Mouse (Mus musculus) liver, embryonic 16.5 days (tissue): ENCODE data around the gene Npepps. TPM values are rescaled to one million over a fixed set of nuclear protein-coding genes. Genes with fewer than 3 reads are reported as not detected.

ENCODE experiments used
- ATAC-seq: fragments of 200-750 bp; cut with Nextera tagmentation; 2 replicates; pipeline ENCODE4 v1.8.0; 2017; ENCODE audit warnings: low read depth, mild to moderate bottlenecking, moderate number of reproducible peaks, moderate library complexity
- H3K27ac ChIP-seq: fragments of 300-500 bp; sonication (generic); 2 replicates; pipeline ENCODE4 v1.5.1; 2014; ENCODE audit warnings: mild to moderate bottlenecking, low read length
- H3K27me3 ChIP-seq: fragments of 300-500 bp; sonication (generic); 2 replicates; pipeline ENCODE4 v1.6.1; 2014; ENCODE audit warnings: low read depth, low read length, mixed read lengths; ENCODE audit not compliant: control insufficient read depth, insufficient read depth
- H3K36me3 ChIP-seq: fragments of 300-500 bp; sonication (generic); 2 replicates; pipeline ENCODE4 v1.6.1; 2014; ENCODE audit warnings: mild to moderate bottlenecking; ENCODE audit not compliant: control insufficient read depth, insufficient read depth
- H3K4me1 ChIP-seq: fragments of 300-500 bp; sonication (generic); 2 replicates; pipeline ENCODE4 v1.6.1; 2014; ENCODE audit warnings: low read depth, low read length, mixed read lengths; ENCODE audit not compliant: control insufficient read depth
- H3K4me2 ChIP-seq: fragments of 300-500 bp; sonication (generic); 2 replicates; pipeline ENCODE4 v1.6.1; 2014; ENCODE audit warnings: low read depth, low read length, mixed read lengths
- H3K4me3 ChIP-seq: fragments of 300-500 bp; sonication (generic); 2 replicates; pipeline ENCODE4 v1.5.1; 2014; ENCODE audit warnings: low read depth, mild to moderate bottlenecking, low read length
- H3K9ac ChIP-seq: fragments of 300-500 bp; sonication (generic); 2 replicates; pipeline ENCODE4 v1.6.1; 2014; ENCODE audit warnings: low read depth, low read length
- H3K9me3 ChIP-seq: fragments of 300-500 bp; sonication (generic); replicated peaks from 2 replicates; pipeline ENCODE4 v1.6.1; 2016; ENCODE audit warnings: low read length; ENCODE audit not compliant: control insufficient read depth
- WGBS: fragments of 180-500 bp; shearing (Covaris S2); extraction: QIAGEN DNeasy Blood & Tissue Kit; methylation state at CpG from one replicate; pipeline ENCODE4 v1.1.7; 2014; ENCODE audit not compliant: insufficient replicate concordance; 5-methylcytosine and 5-hydroxymethylcytosine counted together
- polyA plus RNA-seq: library from polyadenylated mRNA; unstranded; fragments of >200 nt; fragmentation: Nextera tagmentation; extraction: Ambion mirVana; gene quantifications from 2 replicates; pipeline ENCODE4 v1.2.1, GENCODE M21; 2015

The Npepps gene
- polyA plus RNA-seq, 1 experiment from 2014 or later = 23.4 TPM

DNA sequence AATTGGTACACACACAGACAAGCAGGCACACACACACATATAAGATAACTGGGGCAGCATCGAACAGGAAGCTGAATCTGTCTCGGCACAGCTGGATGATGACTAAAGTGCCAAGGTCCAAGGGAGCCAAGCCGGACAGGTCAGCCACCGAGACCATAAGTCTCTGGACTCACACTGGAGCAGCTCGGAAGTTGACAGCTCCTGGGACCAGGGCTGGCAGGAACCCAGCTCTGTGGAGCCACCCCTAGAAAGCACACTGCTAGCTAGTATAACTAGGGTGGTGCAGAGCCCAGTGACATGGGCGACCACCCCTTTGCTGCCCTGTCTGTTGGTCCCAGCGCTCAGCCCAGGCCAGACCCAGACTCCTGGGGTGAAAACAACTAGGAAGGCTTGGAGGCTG, 51.5 kb downstream of the Npepps start:
- H3K27me3 ChIP-seq = no peaks in the 10 kb centered on the region
- peaks cover 11% of the 10 kb centered on the region for H3K36me3 ChIP-seq
- H3K9ac ChIP-seq = no peak overlapping the region
- H3K4me1 ChIP-seq = no peaks in the 10 kb centered on the region
- no peaks in the 10 kb centered on the region for H3K9me3 ChIP-seq
- no peak overlapping the region for H3K27ac ChIP-seq
- ATAC-seq = no peak
- H3K4me3 ChIP-seq = no peak overlapping the region
- 81% methylated on average over 7 of the region's 7 CpGs for WGBS
- H3K4me2 ChIP-seq = no peak overlapping the region

DNA sequence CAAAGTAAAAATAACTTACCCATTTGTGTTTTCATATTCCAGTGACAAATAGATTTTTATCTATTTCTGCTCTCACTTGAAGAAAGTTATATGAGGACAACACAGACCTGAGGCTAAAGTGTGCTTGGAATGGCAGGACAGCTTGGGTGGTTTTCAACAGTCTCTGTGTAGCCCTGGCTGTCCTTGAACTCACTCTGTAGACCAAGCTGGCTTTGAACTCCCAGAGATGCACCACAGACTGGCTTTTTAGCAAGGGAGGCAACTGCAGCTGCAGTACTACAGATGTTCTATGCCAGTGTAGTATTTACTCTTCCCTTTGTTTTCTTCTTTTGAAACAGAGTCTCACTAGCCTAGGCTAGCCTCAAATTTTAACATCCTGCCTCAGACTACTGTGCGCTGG, 54.3 kb downstream of the Npepps start:
- H3K36me3 ChIP-seq = peaks cover 11% of the 10 kb centered on the region
- no peaks in the 10 kb centered on the region for H3K4me1 ChIP-seq
- H3K27ac ChIP-seq = no peak overlapping the region
- H3K4me3 ChIP-seq = no peak overlapping the region
- no peaks in the 10 kb centered on the region for H3K27me3 ChIP-seq
- 91% methylated on average over 1 of the region's 1 CpGs for WGBS
- H3K9me3 ChIP-seq = no peaks in the 10 kb centered on the region
- H3K9ac ChIP-seq = no peak overlapping the region
- ATAC-seq = no peak
- no peak overlapping the region for H3K4me2 ChIP-seq

- H3K9me3 ChIP-seq = no peaks in the 10 kb centered on the region
- H3K4me1 ChIP-seq = no peaks in the 10 kb centered on the region
- no peak overlapping the region for H3K4me3 ChIP-seq
- no peak overlapping the region for H3K4me2 ChIP-seq
- 72% methylated on average over 3 of the region's 3 CpGs for WGBS
- peaks cover 11% of the 10 kb centered on the region for H3K36me3 ChIP-seq
- no peak overlapping the region for H3K27ac ChIP-seq
- no peak overlapping the region for H3K9ac ChIP-seq
- ATAC-seq = no peak
- H3K27me3 ChIP-seq = no peaks in the 10 kb centered on the region
These were observed 57.0 kb downstream of the Npepps start for GRCm38 (mm10) chr11:97223485-97223884.

- H3K27ac ChIP-seq = no peak overlapping the region
- ATAC-seq = no peak
- no peak overlapping the region for H3K4me2 ChIP-seq
- WGBS = 78% methylated on average over 2 of the region's 2 CpGs
- no peaks in the 10 kb centered on the region for H3K4me1 ChIP-seq
- H3K4me3 ChIP-seq = no peak overlapping the region
- H3K9me3 ChIP-seq = no peaks in the 10 kb centered on the region
- peaks cover 21% of the 10 kb centered on the region for H3K36me3 ChIP-seq
- no peaks in the 10 kb centered on the region for H3K27me3 ChIP-seq
- H3K9ac ChIP-seq = no peak overlapping the region
These were observed 58.8 kb downstream of the Npepps start for GRCm38 (mm10) chr11:97221611-97222010.

DNA sequence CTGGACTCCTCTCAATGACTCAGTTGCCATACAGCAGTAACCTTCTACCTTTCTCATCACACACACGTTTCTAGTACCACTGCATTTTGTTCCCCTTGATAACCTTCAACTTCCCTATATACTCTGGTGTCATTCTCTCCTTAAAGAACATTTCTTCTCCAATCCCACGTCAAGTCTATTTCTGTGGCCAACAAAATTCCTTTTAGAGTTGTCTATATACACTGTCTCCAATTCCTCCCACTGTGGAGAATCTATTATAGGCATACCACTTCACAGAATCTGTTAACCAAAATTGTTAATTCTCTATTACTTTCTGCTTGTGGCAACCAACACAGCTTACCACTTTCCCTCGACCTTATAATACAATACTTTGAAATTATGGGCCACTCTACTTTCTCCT, 60.2 kb downstream of the Npepps start:
- WGBS = 67% methylated on average over 3 of the region's 3 CpGs

GRCm38 (mm10) chr11:97214411-97214810, 66.0 kb downstream of the Npepps start:
- no peak overlapping the region for H3K9ac ChIP-seq
- H3K4me2 ChIP-seq = no peak overlapping the region
- H3K4me1 ChIP-seq = peaks cover 3% of the 10 kb centered on the region
- H3K9me3 ChIP-seq = no peaks in the 10 kb centered on the region
- peaks cover 22% of the 10 kb centered on the region for H3K36me3 ChIP-seq
- no peaks in the 10 kb centered on the region for H3K27me3 ChIP-seq
- H3K27ac ChIP-seq = no peak overlapping the region
- H3K4me3 ChIP-seq = no peak overlapping the region
- WGBS = 79% methylated on average over 5 of the region's 5 CpGs
- ATAC-seq = no peak

More for the DNA sequence above, 60.2 kb downstream of the Npepps start:
- no peak overlapping the region for H3K9ac ChIP-seq
- no peak for ATAC-seq
- H3K9me3 ChIP-seq = no peaks in the 10 kb centered on the region
- H3K4me1 ChIP-seq = no peaks in the 10 kb centered on the region
- H3K27me3 ChIP-seq = no peaks in the 10 kb centered on the region
- no peak overlapping the region for H3K27ac ChIP-seq
- H3K36me3 ChIP-seq = peaks cover 26% of the 10 kb centered on the region
- H3K4me3 ChIP-seq = no peak overlapping the region
- no peak overlapping the region for H3K4me2 ChIP-seq

- peak; percentile 77 for ATAC-seq
- Histone ChIP-seq H3K4me1 (peaks cover 3% of the 10 kb centered on the region), H3K9me3 (no peaks in the 10 kb centered on the region), H3K27me3 (no peaks in the 10 kb centered on the region), H3K9ac (no peak overlapping the region), H3K4me3 (no peak overlapping the region), H3K4me2 (no peak overlapping the region), H3K27ac (peak overlapping the region; percentile 61), H3K36me3 (peaks cover 7% of the 10 kb centered on the region)
- 69% methylated on average over 9 of the region's 9 CpGs for WGBS
These were observed 69.6 kb downstream of the Npepps start for GRCm38 (mm10) chr11:97210728-97211400.

GRCm38 (mm10) chr11:97207011-97207422, 73.4 kb downstream of the Npepps start:
- ATAC-seq = no peak
- Histone ChIP-seq H3K4me2 (no peak overlapping the region), H3K9me3 (no peaks in the 10 kb centered on the region), H3K36me3 (no peaks in the 10 kb centered on the region), H3K27me3 (no peaks in the 10 kb centered on the region), H3K4me3 (no peak overlapping the region), H3K4me1 (peaks cover 3% of the 10 kb centered on the region), H3K27ac (no peak overlapping the region), H3K9ac (no peak overlapping the region)
- 72% methylated on average over 8 of the region's 8 CpGs for WGBS

DNA sequence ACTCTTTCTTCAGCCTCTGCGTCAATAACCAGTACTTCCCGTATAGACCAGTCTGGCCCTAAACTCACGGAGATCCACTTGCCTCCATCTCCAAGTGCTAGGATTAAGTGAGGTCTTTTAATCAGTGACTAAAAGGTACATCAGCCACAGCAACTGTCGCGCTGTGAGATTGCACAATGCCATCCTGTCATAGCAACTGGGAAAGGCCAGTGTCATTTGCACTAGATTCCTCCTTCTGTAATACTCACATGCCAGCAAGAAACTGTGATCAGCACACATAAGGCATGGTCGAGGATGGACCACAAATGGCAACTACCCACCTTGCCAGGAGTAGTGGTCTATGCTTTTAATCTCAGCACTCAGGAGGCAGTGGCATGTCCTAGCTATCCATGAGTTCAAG, 80.9 kb downstream of the Npepps start:
- Histone ChIP-seq H3K27me3 (no peaks in the 10 kb centered on the region), H3K4me1 (no peaks in the 10 kb centered on the region; the same call in 1 of the 2 replicates), H3K4me2 (no peak overlapping the region), H3K27ac (no peak overlapping the region), H3K36me3 (no peaks in the 10 kb centered on the region), H3K4me3 (no peak overlapping the region), H3K9me3 (no peaks in the 10 kb centered on the region), H3K9ac (no peak overlapping the region)
- peak; percentile 59; the same call in 1 of the 2 replicates for ATAC-seq
- WGBS = 56% methylated on average over 6 of the region's 6 CpGs
